Mouse (Mus musculus) T-helper 1 cell (primary cell): Measurements from ENCODE around the gene Olfr914.

Source experiments
- in situ Hi-C: fragments of 300-600 bp; cut with MboI, MseI; formaldehyde crosslinking; loops from one replicate; pipeline ENCODE4 v1.15.1; 2025; ENCODE audit warnings: high pct_unique_total_duplicates

The Olfr914 gene

GRCm38 (mm10) chr9:38604802-38605201, at the start of gene Olfr914:
Gene Olfr914, plus strand, starts transcription at chr9:38605102.
- in situ Hi-C loops, result no loop called here

- in situ Hi-C loops, result no loop called here
These were observed 25.0 kb upstream of the Olfr914 start, which contains the start of gene Olfr912 for GRCm38 (mm10) chr9:38579878-38580277. Gene Olfr912, plus strand, starts transcription at chr9:38580178.

- in situ Hi-C loops, result no loop called here
These were observed 13.8 kb upstream of the Olfr914 start for GRCm38 (mm10) chr9:38591056-38591455.

- in situ Hi-C loops, result no loop called here
These were observed 12.4 kb upstream of the Olfr914 start, which contains the start of gene Olfr913 for GRCm38 (mm10) chr9:38592459-38592858. Gene Olfr913, plus strand, starts transcription at chr9:38592759.

- in situ Hi-C loops, result no loop called here
These were observed 27.5 kb downstream of the Olfr914 start for GRCm38 (mm10) chr9:38632406-38632805.

GRCm38 (mm10) chr9:38659775-38660174, 54.9 kb downstream of the Olfr914 start, which contains the start of gene Olfr916:
Gene Olfr916, minus strand, starts transcription at chr9:38659875.
- in situ Hi-C loops, result no loop called here
